Mouse (Mus musculus): Measurements from ENCODE around the gene Sult2a8. TPM values are rescaled to one million over a fixed set of nuclear protein-coding genes. Genes with fewer than 3 reads are reported as not detected.

The Sult2a8 gene
- polyA plus RNA-seq, 1 experiment from 2014 or later: 19.8 TPM

DNA sequence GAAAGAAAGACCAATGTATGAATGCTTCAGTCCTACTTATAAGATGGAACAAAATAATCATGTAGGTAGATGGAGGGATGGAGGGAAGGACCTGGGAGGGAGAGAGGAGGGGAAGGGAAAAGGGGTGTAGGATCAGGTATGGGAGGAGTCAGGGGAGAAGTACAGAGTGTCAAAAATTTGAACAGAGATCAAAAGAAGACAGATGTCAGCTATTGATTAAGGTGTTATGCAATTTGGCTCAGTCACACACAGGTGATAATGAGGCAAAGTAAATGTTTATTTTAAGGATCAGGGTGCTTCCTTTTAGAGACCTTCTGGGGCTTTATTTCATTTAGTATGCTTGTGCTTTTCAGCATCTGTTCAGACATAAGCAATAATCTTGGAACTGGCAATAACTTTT lies 50.1 kb downstream of the Sult2a8 start:
- ATAC-seq (peak; percentile 50; the same call in 1 of the 2 replicates), DNase-seq (no peak)
- H3K27ac ChIP-seq (ENCODE audit: low read depth): no peak overlapping the region

More for the DNA sequence above, 50.1 kb downstream of the Sult2a8 start:
- Histone ChIP-seq H3K9me3 (ENCODE audit: low read length) (no peaks in the 10 kb centered on the region), H3K4me3 (ENCODE audit: low read depth, low read length) (no peak overlapping the region), H3K4me2 (ENCODE audit: low read depth, low read length) (no peak overlapping the region), H3K9ac (replicated peaks) (no peak overlapping the region), H3K36me3 (replicated peaks; ENCODE audit: insufficient read depth, low read length) (no peaks in the 10 kb centered on the region), H3K27me3 (ENCODE audit: insufficient read depth, low read length) (no peaks in the 10 kb centered on the region), H3K4me1 (ENCODE audit: insufficient read depth) (no peaks in the 10 kb centered on the region)
- TF ChIP-seq EP300 (IDR thresholded peaks at IDR 0.05; ENCODE audit: low read depth) (peak; percentile 54; the same call in 1 of the 2 replicates), CTCF (IDR thresholded peaks at IDR 0.05; ENCODE audit: low read depth) (no peak)

Other genes with a start within 250 kb of the Sult2a8 start
- 9.5 and 12.5 TPM in 2 replicates for gene Sult2a6, start 191.9 kb downstream of the Sult2a8 start, polyA plus RNA-seq (2015; fragmentation: Nextera tagmentation; extraction: Ambion mirVana)
- 0.31 and 0.51 TPM in 2 replicates for gene Obox8, start 113.2 kb downstream of the Sult2a8 start, polyA plus RNA-seq (2015; fragmentation: Nextera tagmentation; extraction: Ambion mirVana)
- not detected in 2 replicates for gene Sult2a7, start 47.5 kb upstream of the Sult2a8 start, polyA plus RNA-seq (2015; fragmentation: Nextera tagmentation; extraction: Ambion mirVana)
- 0.02 TPM in 1 of 2 replicates, not detected in the other for gene Vmn1r90, start 116.7 kb upstream of the Sult2a8 start, polyA plus RNA-seq (2015; fragmentation: Nextera tagmentation; extraction: Ambion mirVana)
- not detected in 2 replicates for gene Obox7, start 212.7 kb upstream of the Sult2a8 start, polyA plus RNA-seq (2015; fragmentation: Nextera tagmentation; extraction: Ambion mirVana)